Mouse (Mus musculus) embryonic facial prominence, embryonic 13.5 days (tissue): ENCODE results near the gene Slc38a11. TPM values are rescaled to one million over a fixed set of nuclear protein-coding genes. Genes with fewer than 3 reads are reported as not detected.

Source experiments
- ATAC-seq: fragments of 200-750 bp; cut with Nextera tagmentation; 2 replicates; pipeline ENCODE4 v1.8.0; 2017; ENCODE audit warnings: low read depth; ENCODE audit not compliant: insufficient number of reproducible peaks, insufficient read depth, low FRiP score, low TSS enrichment
- H3K27ac ChIP-seq: fragments of 300-500 bp; sonication (generic); 2 replicates; pipeline ENCODE4 v1.5.1; 2015; ENCODE audit warnings: moderate library complexity, mild to moderate bottlenecking, inconsistent platforms
- H3K27me3 ChIP-seq: fragments of 300-500 bp; sonication (generic); 2 replicates; pipeline ENCODE4 v1.6.1; 2015; ENCODE audit warnings: mild to moderate bottlenecking, inconsistent platforms
- H3K36me3 ChIP-seq: fragments of 300-500 bp; sonication (generic); 2 replicates; pipeline ENCODE4 v1.6.1; 2015; ENCODE audit warnings: mild to moderate bottlenecking, inconsistent platforms
- H3K4me1 ChIP-seq: fragments of 300-500 bp; sonication (generic); 2 replicates; pipeline ENCODE4 v1.6.1; 2015; ENCODE audit warnings: inconsistent platforms
- H3K4me2 ChIP-seq: fragments of 300-500 bp; sonication (generic); 2 replicates; pipeline ENCODE4 v1.6.1; 2015; ENCODE audit warnings: moderate library complexity, mild to moderate bottlenecking, inconsistent platforms
- H3K4me3 ChIP-seq: fragments of 300-500 bp; sonication (generic); 2 replicates; pipeline ENCODE4 v1.5.1; 2015; ENCODE audit warnings: mild to moderate bottlenecking, inconsistent platforms
- H3K9ac ChIP-seq: fragments of 300-500 bp; sonication (generic); 2 replicates; pipeline ENCODE4 v1.6.1; 2015; ENCODE audit warnings: mild to moderate bottlenecking, inconsistent platforms
- H3K9me3 ChIP-seq: fragments of 300-500 bp; sonication (generic); 2 replicates; pipeline ENCODE4 v1.6.1; 2016; ENCODE audit warnings: inconsistent platforms
- WGBS: fragments of 180-500 bp; shearing (Covaris S2); methylation state at CpG from one replicate; pipeline ENCODE4 v1.1.7; 2015; ENCODE audit warnings: mixed read lengths; 5-methylcytosine and 5-hydroxymethylcytosine counted together
- polyA plus RNA-seq: library from polyadenylated mRNA; unstranded; fragments of >200 nt; fragmentation: Nextera tagmentation; extraction: Ambion mirVana; gene quantifications from 2 replicates; pipeline ENCODE4 v1.2.1, GENCODE M21; 2015

Gene Slc38a11
- 0.27 TPM in 1 of 2 replicates, not detected in the other for polyA plus RNA-seq

GRCm38 (mm10) chr2:65363828-65364497 is at the start of gene Slc38a11:
Gene Slc38a11, minus strand, starts transcription at chr2:65364034.
- Histone ChIP-seq H3K4me3 (peak within 1 kb of the TSS; percentile 30), H3K27ac (no peak within 1 kb of the TSS), H3K27me3 (peaks cover 10% of the 10 kb centered on the region), H3K36me3 (no peaks in the 10 kb centered on the region), H3K4me1 (peaks cover 4% of the 10 kb centered on the region; the same call in 1 of the 2 replicates), H3K9me3 (no peaks in the 10 kb centered on the region), H3K4me2 (peak within 1 kb of the TSS; percentile 60), H3K9ac (0 out of 2 replicates have a peak within 1 kb of the TSS, but pooled peaks have one; percentile 36)
- WGBS, result 4% methylated on average over 18 of the region's 18 CpGs
- no peak for ATAC-seq

- WGBS, result 78% methylated on average over 2 of the region's 2 CpGs
- Histone ChIP-seq H3K4me1 (no peaks in the 10 kb centered on the region), H3K4me3 (no peak overlapping the region), H3K9ac (no peak overlapping the region), H3K27ac (no peak overlapping the region), H3K4me2 (no peak overlapping the region), H3K36me3 (no peaks in the 10 kb centered on the region), H3K9me3 (no peaks in the 10 kb centered on the region), H3K27me3 (no peaks in the 10 kb centered on the region)
- no peak for ATAC-seq
Measured at GRCm38 (mm10) chr2:65407110-65407509, 43.3 kb upstream of the Slc38a11 start.

GRCm38 (mm10) chr2:65405407-65405806 is 41.6 kb upstream of the Slc38a11 start:
- H3K27me3 ChIP-seq, result no peaks in the 10 kb centered on the region
- H3K27ac ChIP-seq, result no peak overlapping the region
- ATAC-seq, result no peak
- 74% methylated on average over 1 of the region's 1 CpGs for WGBS
- H3K9ac ChIP-seq, result no peak overlapping the region
- H3K4me2 ChIP-seq, result no peak overlapping the region
- H3K4me1 ChIP-seq, result no peaks in the 10 kb centered on the region
- H3K4me3 ChIP-seq, result no peak overlapping the region
- no peaks in the 10 kb centered on the region for H3K9me3 ChIP-seq
- no peaks in the 10 kb centered on the region for H3K36me3 ChIP-seq

GRCm38 (mm10) chr2:65402001-65402400 is 38.2 kb upstream of the Slc38a11 start:
- 78% methylated on average over 5 of the region's 5 CpGs for WGBS
- no peaks in the 10 kb centered on the region for H3K9me3 ChIP-seq

GRCm38 (mm10) chr2:65399938-65400337 is 36.1 kb upstream of the Slc38a11 start:
- Histone ChIP-seq H3K4me2 (no peak overlapping the region), H3K9ac (no peak overlapping the region), H3K9me3 (no peaks in the 10 kb centered on the region), H3K4me3 (no peak overlapping the region), H3K4me1 (no peaks in the 10 kb centered on the region), H3K36me3 (no peaks in the 10 kb centered on the region), H3K27ac (no peak overlapping the region), H3K27me3 (no peaks in the 10 kb centered on the region)
- no peak for ATAC-seq
- WGBS, result 72% methylated on average over 5 of the region's 5 CpGs

More at GRCm38 (mm10) chr2:65402001-65402400, 38.2 kb upstream of the Slc38a11 start:
- no peak overlapping the region for H3K9ac ChIP-seq
- no peak for ATAC-seq
- H3K4me1 ChIP-seq, result no peaks in the 10 kb centered on the region
- no peak overlapping the region for H3K4me2 ChIP-seq
- H3K36me3 ChIP-seq, result no peaks in the 10 kb centered on the region
- H3K4me3 ChIP-seq, result no peak overlapping the region
- H3K27me3 ChIP-seq, result no peaks in the 10 kb centered on the region
- no peak overlapping the region for H3K27ac ChIP-seq

- no peaks in the 10 kb centered on the region for H3K36me3 ChIP-seq
- WGBS, result 16% methylated on average over 3 of the region's 3 CpGs
- no peak for ATAC-seq
- H3K9me3 ChIP-seq, result no peaks in the 10 kb centered on the region
- H3K4me3 ChIP-seq, result no peak overlapping the region
- H3K4me2 ChIP-seq, result no peak overlapping the region
- no peaks in the 10 kb centered on the region for H3K27me3 ChIP-seq
- H3K27ac ChIP-seq, result no peak overlapping the region
- H3K4me1 ChIP-seq, result no peaks in the 10 kb centered on the region
- no peak overlapping the region for H3K9ac ChIP-seq
Measured at GRCm38 (mm10) chr2:65396128-65396527, 32.3 kb upstream of the Slc38a11 start.

- H3K4me2 ChIP-seq, result no peak overlapping the region
- H3K9me3 ChIP-seq, result no peaks in the 10 kb centered on the region
- 0 out of 2 replicates have a peak, but pooled peaks have one; percentile 10 for ATAC-seq
- WGBS, result 74% methylated on average over 4 of the region's 4 CpGs
- H3K9ac ChIP-seq, result no peak overlapping the region
- H3K27ac ChIP-seq, result no peak overlapping the region
- no peaks in the 10 kb centered on the region for H3K27me3 ChIP-seq
- H3K36me3 ChIP-seq, result no peaks in the 10 kb centered on the region
- H3K4me3 ChIP-seq, result no peak overlapping the region
- no peaks in the 10 kb centered on the region for H3K4me1 ChIP-seq
Measured at GRCm38 (mm10) chr2:65393061-65393460, 29.2 kb upstream of the Slc38a11 start.

- Histone ChIP-seq H3K36me3 (no peaks in the 10 kb centered on the region), H3K9me3 (no peaks in the 10 kb centered on the region), H3K27ac (no peak overlapping the region), H3K4me2 (no peak overlapping the region), H3K4me3 (no peak overlapping the region), H3K27me3 (no peaks in the 10 kb centered on the region), H3K4me1 (no peaks in the 10 kb centered on the region), H3K9ac (no peak overlapping the region)
- WGBS, result 80% methylated on average over 6 of the region's 6 CpGs
- no peak for ATAC-seq
Measured at GRCm38 (mm10) chr2:65391322-65391721, 27.5 kb upstream of the Slc38a11 start.

- H3K4me2 ChIP-seq, result no peak overlapping the region
- 83% methylated on average over 6 of the region's 6 CpGs for WGBS
- no peak for ATAC-seq
Measured at GRCm38 (mm10) chr2:65384815-65385214, 21.0 kb upstream of the Slc38a11 start.

GRCm38 (mm10) chr2:65382485-65382884 is 18.7 kb upstream of the Slc38a11 start:
- Histone ChIP-seq H3K9me3 (no peaks in the 10 kb centered on the region), H3K36me3 (no peaks in the 10 kb centered on the region), H3K4me1 (0 out of 2 replicates have a peak, but pooled peaks cover 3% of the 10 kb centered on the region), H3K27ac (no peak overlapping the region), H3K4me2 (no peak overlapping the region), H3K9ac (no peak overlapping the region), H3K27me3 (no peaks in the 10 kb centered on the region), H3K4me3 (no peak overlapping the region)
- WGBS, result 4% methylated on average over 4 of the region's 4 CpGs
- no peak for ATAC-seq

More at GRCm38 (mm10) chr2:65384815-65385214, 21.0 kb upstream of the Slc38a11 start:
- H3K36me3 ChIP-seq, result no peaks in the 10 kb centered on the region
- H3K4me1 ChIP-seq, result 0 out of 2 replicates have a peak, but pooled peaks cover 3% of the 10 kb centered on the region
- H3K9me3 ChIP-seq, result no peaks in the 10 kb centered on the region
- H3K9ac ChIP-seq, result no peak overlapping the region
- H3K27ac ChIP-seq, result no peak overlapping the region
- H3K4me3 ChIP-seq, result no peak overlapping the region
- H3K27me3 ChIP-seq, result no peaks in the 10 kb centered on the region

GRCm38 (mm10) chr2:65378425-65378824 is 14.6 kb upstream of the Slc38a11 start:
- no peaks in the 10 kb centered on the region for H3K27me3 ChIP-seq
- H3K4me2 ChIP-seq, result no peak overlapping the region
- no peaks in the 10 kb centered on the region for H3K36me3 ChIP-seq
- 68% methylated on average over 4 of the region's 4 CpGs for WGBS
- no peak overlapping the region for H3K9ac ChIP-seq
- H3K27ac ChIP-seq, result no peak overlapping the region
- H3K4me1 ChIP-seq, result 0 out of 2 replicates have a peak, but pooled peaks cover 3% of the 10 kb centered on the region
- H3K9me3 ChIP-seq, result no peaks in the 10 kb centered on the region
- H3K4me3 ChIP-seq, result no peak overlapping the region
- ATAC-seq, result no peak

- Histone ChIP-seq H3K27ac (no peak overlapping the region), H3K4me3 (no peak overlapping the region)
Measured at GRCm38 (mm10) chr2:65374410-65374809, 10.6 kb upstream of the Slc38a11 start.

More at GRCm38 (mm10) chr2:65374410-65374809, 10.6 kb upstream of the Slc38a11 start:
- Histone ChIP-seq H3K36me3 (no peaks in the 10 kb centered on the region), H3K9ac (no peak overlapping the region), H3K4me1 (no peaks in the 10 kb centered on the region), H3K4me2 (no peak overlapping the region), H3K27me3 (no peaks in the 10 kb centered on the region), H3K9me3 (no peaks in the 10 kb centered on the region)
- no peak for ATAC-seq
- 92% methylated on average over 5 of the region's 5 CpGs for WGBS
